Mouse (Mus musculus) right cerebral cortex, postnatal 25 days (tissue): Measurements from ENCODE around the gene BC017158.
A peak's percentile ranks its signal among the peaks of the same experiment; 100 is the strongest.
"Not testable (repeated sequence)": the region's sequence is repeated elsewhere in the genome, so short reads cannot be mapped to it uniquely, and the experiment has no call there.

Experiments
- DNase-seq: peaks from one replicate; pipeline ENCODE4 v3.0.0; 2022

The BC017158 gene

DNA sequence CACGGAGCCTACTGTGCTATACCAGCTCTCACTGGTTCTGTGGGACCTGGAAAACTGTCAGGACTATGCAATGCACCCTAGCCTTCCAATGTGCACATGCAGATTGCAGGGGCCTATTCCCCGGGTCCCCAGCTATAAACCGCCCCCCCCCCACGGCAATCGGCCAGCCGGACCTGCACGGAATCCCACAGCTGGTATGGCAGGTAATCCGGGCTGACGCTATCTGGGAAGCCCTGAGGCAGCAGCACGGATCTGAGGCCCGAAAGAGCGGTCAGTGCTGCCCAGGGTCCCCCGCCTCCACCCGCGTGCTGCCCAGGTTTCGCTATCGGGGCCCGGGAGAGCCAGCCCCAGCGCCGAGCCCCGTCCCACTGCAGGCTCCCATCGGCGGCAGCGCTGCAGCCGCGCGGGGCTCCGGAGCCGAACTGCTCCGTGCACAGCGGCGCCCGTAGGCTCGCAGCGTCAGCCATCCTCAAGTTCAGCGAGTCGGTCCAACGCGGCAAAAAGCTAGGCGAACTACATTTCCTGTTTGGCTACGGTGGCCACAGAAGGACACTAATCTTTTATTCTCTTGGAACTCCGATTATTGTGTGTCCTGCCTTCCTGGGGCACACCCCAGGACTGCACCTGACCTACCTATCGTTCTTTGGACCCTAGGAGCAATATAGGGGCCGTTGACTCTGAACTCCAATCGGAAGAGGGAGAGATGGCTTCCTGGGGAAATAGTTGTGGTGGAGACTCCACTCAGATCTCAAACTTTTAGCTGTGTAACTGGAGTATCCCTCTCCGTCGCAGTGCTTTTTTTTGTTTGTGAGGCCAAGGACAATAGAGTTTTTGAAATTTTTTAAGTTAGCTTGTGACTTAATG lies at the start of gene BC017158:
Gene BC017158, minus strand, starts transcription at position 554 of the 864 bp plus-strand sequence.
- peak; percentile 77 for DNase-seq

DNA sequence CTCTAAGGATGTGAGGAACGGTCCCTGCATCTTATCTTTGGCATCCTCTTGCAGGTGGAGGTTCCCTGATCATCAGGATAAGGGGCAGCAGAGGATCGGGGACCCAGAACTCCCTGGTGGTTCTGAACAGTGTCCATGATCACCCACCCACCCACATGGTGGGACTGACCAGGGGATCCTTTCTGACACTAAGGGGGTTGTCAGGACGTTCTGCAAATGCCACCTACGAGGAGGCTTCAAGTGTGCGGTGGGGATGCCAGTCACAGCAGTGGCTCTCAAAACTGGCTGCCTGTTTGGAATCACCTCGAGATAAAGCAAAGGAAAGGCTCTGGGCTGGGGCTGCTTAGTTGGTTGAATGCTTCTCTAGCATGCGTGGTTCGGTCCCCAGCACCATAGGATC lies 49.0 kb upstream of the BC017158 start:
- no peak for DNase-seq

DNA sequence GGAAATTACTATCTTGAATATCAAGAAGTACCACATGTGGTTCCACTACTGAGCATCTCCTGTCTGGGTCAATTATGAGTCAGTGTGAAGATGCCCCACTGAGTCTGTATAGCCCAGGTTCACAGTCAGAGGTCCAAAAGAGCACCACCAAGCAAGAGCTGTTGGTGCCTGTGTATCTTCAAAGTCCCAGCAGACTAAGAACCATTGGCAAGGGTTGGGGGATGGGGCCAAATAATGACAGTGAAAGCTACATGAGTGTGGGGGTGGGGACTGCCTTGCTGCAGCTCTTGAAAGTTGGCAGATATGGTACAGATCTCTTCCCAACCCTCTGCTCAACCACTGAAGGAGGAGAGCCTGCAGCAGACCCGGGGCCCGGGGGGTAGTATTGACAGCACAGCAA lies 48.6 kb upstream of the BC017158 start:
- DNase-seq: no peak

DNA sequence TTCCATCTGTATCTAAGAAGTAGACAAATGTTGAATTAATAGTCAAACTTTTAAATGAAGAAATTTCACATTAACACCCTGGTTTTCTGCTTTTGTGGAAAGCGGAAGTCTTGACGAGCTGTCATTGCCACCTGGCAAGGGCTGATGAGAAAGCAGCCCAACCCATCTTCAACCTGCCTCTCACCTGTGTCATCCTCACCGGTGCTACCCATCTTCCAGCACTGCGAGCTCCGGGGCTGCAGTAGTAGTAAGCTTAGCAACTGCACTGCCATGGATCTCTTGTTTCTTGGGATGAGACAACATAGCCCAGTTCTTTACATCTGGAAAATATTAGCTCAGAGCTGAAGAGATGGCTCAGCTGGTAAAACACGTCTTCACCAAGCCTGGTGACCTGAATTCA lies 47.7 kb upstream of the BC017158 start:
- no peak for DNase-seq

DNA sequence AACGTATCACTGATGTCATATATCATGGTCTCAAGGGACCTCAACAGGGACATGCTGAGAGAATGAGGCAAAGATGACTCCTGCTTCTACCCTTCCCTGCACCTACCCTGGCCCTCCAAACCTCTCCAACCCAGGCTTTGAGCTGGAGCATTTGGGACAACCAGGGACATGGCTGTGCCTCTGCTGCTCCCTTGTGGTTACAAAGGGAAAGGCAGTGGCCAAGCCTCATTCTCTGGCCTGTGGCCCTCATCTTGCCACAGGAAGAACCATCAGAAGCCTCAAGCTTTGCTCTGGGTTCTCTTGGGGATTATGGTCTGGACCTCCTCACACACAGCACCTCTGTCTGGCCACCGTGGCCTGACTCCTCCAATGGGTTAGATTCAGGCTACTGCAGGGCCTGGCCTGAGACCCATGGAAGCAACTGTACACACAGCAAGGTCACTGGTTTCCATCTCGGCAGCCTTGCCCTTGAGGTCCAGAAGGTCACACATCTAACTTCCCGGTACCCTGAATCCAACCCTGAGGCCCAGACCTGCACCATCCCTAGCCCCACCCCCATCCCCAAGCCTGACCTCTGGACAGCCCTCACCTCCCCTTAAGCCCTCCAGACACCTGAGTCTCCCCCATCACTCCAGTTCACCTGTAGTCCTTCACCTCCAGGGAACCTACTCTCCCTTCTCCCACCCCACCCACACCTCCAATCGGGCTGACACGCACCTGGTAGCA lies 47.1 kb upstream of the BC017158 start:
- DNase-seq: peak; percentile 51

DNA sequence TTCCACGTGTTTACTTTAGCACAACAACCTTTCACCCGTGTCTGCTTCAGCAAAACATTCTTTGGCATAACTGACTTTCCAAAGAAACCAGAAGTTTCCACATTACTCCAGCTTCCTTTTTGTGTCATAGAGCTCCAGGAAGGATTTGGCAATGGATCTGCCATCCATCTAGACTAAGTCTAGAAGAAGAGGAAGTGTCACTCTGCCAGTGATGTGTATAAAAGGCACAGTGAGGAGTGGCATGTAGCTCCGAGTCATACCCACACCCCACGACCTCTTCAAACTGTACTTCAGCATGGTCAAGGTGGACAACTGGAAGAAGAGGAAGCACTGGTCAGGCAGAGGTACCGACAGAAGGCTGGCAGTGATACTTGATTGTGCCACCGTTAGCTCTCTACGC lies 46.5 kb upstream of the BC017158 start:
- DNase-seq: no peak

DNA sequence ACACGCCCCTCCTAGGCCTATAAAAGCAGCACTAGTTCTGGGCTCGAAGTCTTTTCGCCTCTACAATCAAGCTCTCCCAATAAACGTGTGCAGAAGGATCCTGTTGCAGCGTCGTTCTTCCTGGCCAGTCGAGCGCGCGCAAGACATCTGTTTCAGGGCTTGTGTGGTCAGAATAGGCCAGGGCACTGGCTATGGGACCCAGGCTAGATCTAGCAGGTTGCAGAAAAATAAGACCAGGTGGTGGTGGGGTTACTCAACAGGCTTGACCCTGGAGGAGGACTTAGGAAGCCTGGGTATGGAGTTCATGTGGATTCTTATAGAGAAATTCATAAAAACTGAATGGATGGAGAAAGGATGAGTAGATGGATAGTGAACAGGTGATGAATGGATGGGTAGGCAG lies 44.7 kb upstream of the BC017158 start:
- DNase-seq: not testable (repeated sequence)

DNA sequence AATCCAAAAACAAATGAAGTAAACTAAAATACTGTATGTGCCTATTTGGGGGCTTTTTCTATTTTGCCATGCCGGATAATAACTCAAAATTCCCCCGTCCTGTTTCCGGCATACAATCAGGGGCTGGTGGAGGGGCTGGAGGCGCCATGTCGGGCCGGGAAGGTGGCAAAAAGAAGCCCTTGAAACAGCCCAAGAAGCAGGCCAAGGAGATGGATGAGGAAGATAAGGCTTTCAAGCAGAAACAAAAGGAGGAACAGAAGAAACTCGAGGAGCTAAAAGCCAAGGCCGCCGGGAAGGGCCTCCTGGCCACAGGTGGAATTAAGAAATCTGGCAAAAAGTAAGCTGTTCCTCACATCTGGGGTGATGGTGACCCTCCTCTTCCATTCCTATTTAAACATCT lies 42.4 kb upstream of the BC017158 start:
- not testable (repeated sequence) for DNase-seq

DNA sequence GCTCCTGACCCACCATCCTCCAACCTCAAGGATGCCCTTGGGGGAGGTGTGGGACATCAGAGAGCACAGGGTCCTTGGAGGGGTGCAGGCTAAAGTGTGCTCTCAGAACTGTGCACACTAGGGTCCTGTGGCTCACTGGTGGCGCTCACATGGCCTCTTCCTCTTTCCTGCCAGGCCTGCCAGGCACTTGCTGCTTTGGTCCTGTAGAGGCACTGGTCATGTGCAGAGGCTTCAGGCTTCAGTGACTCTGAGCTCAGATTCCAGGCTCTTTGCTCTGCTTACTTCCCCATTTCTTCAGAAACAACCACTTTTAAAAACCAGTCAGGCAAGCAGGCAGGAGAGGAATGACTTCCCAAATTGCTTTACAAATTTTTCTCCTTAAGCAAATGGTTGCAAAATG lies 34.9 kb upstream of the BC017158 start:
- DNase-seq: no peak

DNA sequence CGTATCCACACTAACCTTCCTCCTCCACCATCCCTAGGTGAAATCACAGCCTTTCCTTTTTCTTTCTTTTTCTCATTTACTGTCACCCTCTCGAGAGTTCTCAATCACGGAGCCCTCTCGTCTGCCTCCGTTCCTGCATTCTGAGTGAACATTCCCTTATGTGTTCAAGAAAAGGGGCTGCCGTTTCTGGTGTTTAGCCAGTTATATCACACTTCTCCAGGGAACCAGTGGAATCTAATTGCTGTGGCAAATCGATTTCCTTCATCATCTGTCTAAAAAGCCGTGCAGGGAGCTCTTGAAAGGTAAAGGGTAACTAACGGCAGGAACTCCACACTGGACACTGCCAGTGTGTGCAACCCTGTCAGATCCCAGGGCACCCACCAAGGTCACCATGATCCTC lies 33.0 kb upstream of the BC017158 start:
- DNase-seq: no peak

DNA sequence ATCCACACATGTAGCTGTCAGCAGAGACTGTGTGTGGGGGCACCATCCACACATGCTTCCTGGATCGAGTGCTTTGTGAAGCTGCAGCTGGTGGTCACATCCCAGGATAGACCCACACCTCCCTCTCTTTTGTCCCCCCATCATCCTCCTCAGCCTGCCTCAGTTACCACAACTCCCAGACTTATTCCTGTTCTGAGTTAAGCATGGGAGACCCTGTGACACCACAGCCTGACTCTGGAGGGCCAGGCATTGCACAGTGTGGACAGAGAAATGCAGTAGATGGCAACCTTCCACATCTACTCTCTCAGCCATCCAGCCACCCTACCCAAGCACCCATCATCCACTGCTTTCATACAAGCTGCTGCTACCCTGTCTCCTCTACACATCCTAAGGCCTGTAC lies 27.0 kb upstream of the BC017158 start:
- DNase-seq: no peak

DNA sequence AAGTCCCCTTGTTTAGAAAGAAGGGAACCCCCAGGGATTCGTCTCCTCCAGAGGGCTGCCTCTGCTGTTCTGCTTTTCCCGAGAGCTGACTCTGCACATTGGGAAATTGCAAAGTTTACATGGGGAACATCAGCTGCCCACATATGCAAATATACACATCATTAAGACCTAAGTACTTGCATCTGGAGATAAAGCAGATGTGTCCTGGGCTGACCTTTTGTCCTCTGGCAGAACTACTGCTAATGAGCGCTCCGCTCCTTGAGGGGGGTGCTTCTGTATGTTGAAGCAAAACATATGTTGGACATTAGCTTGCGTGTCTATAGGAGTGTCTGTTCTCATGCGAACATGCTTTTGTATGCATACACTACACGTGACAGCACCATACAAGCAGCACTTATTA lies 23.3 kb upstream of the BC017158 start:
- no peak for DNase-seq

DNA sequence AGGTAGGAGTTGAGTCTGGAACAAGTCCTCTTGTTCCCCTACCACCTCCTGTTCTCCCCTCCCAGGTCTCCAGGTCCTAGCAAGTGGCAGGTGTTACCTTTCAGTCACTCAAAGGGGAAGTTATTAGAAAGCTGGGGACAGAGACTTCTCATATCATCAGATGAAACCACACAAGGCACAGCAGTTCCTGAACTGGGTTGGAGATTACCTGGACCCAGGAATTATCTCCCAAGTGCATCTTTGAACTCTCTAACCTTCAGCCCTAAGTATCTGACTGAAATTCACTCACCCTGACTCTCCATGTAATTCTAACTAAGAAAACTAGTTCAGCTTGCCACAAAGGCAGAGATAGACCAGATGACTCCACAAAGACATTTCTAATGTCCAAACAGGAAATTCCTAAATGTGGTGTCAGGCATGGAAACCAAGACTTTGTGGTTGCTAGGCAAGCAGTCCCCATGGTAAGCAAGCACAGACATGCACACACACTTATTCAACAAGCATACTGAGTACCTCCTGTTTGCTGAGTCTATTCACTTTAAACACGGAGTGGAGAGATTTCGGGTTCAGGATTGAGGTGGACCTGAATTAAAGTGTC lies 22.3 kb upstream of the BC017158 start:
- DNase-seq: no peak

DNA sequence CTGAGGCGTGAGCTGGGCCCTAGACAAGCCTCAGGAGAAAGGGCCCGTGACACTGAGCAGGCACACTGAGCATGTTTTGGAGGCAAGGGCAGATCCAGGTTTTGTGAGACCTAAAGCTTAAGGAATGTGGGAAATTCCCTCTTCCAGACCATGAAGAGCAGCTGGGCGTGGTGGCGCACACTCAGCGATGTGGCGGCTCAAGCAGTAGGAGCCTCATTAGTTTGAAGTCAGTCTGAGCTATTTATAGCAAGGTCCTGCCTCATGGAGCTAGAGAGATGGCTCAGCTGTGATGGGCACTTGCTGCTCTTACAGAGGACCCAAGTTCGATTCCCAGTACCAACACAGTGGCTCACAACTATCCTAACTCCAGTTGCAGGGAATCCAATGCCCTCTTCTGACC lies 21.2 kb upstream of the BC017158 start:
- no peak for DNase-seq

DNA sequence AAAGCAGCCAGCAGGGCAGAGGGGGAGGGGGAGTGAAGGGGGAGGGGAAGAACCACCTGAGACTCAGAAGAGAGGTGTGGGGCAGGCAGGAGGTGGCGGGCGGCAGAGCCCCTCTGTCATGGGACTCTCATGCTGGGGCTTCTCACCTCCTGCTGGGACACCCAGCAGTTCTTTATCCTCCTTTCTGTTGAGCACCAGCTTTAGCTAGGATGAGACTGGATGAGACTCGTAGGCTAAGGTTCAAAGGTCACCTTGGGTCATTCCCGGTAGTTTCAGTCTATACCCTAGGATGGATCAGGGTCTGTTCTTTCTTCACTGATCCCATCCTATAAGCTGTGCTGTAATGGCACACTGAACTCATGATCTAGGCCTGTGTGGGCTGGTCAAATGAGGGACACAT lies 19.0 kb upstream of the BC017158 start:
- DNase-seq: no peak

DNA sequence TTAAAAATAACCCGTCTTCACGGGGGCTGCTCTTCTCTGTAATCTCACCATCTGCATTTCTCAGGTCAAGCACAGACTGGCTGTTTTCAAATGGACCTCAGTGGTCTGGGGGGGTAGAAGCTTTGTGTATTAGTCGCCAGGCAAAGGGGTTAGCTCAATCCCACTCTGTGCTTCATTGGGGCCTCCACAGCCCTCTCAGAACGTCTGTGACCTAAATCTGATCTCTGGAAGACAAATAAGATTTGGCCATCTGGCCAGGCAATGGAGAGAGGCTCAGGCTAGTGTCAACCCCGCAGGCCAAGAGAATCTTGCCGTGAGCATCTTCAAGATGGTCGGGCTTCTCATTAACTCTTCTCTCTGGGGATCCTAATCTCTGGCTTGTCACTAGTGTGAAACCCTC lies 16.5 kb upstream of the BC017158 start:
- DNase-seq: no peak

DNA sequence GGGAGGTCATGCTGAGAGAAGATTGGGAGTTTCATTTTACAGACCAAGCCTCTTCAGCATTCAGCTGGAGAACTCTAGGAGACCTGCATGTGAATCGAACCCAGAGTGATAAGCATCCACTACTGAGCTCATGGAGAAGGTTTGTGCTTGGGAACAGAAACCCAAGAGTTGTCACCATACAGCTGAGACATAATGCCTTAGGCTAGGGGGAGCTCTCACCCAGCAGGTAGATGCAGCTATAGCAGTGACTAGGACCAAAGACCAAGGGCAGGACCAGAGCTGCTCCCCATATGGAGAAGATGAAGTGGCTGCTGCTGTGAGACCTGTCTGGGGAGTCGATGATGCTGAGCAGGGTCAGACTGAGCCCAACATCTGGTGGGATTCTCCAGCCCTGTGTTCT lies 15.6 kb upstream of the BC017158 start:
- no peak for DNase-seq

DNA sequence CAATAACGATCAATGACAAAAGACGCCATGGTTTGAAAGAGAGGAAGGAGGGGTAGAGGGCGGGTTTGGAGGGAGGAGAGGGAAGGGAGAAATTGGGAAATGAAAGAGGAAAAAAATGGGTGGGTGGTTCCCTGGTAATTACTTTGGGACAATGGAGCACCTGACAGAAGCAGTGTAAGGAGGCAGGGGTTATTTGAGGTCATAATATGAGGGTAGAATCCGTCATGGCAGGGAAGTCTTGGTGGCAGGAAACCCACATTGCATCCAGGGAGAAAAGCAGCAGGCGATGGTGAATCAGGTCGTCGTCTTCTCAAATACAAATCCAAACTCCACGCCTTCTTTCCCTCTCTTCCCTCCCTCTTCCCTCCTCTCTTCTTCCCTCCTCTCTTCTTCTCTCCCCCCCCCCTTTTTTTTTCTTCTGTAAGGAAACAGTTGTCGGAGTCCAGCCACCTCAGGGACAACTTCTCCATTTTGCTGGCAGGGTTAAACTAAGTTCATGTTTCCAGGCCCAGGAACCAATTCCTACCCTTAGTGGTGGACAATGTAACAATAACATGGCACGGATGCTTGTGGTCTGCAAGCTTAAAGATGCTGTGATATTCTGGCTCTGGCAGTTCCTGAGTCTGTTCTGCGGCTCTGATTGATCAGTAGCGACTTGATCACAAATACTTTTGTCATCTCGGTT lies 14.5 kb upstream of the BC017158 start:
- no peak for DNase-seq

DNA sequence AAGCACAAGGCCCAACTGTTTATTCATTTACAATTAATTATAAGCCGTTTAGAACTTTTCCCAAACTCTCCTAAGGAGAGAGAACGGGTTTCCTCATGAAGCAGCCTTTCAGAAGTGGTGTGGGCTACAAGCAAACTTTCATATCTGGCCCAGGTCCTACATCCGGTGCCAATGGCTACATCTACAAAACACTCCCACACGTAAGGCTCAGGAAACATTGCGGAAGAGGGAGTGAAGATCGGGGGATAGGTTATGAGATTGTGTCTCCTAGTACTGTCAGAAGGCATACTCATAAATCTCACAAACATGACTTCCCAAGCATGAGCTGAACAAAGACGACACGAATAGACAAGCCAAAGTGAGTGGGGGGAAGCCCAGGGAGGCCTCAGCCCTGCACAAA lies 13.8 kb upstream of the BC017158 start:
- no peak for DNase-seq

DNA sequence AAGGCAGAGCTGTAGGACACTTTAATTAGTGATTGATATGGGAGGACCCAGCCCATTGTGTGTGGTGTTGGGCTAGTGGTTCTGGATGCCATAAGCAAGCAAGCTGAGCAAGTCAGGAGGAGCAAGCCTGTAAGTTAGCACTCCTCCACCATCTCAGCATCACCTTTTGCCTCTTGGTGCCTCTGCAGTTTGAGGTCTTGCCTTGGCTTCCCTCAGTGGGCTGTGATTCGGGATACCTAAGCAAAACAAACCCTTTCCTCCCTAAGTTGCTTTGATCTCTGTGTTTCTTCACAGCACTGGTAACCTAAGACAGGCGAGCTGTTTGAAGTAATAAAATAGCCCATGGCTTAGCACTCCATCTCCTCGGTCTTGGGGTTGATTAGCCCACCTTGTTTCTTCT lies 13.3 kb upstream of the BC017158 start:
- DNase-seq: no peak

DNA sequence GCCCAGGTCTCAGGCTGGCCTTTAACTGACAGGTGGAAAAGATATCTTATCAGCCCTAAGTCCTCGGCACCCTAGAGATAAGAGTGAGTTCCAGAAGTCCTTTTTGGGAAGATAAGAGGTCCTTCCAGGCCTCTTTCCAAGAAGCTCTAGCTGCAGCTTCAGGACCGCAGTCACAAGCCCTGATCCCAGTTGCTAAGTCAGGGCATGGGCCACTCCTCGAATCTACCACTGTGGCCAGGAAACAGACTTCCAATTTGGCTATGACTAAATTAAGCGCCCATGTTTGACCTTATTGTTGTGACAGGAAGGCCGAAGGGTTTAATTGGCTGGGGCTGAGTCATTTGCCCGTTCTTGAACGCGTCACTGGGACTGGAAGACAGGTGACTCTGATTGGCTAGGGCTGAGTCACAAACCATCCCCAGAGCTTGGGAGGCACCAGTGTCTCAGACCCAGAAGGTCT lies 12.3 kb upstream of the BC017158 start:
- DNase-seq: no peak

DNA sequence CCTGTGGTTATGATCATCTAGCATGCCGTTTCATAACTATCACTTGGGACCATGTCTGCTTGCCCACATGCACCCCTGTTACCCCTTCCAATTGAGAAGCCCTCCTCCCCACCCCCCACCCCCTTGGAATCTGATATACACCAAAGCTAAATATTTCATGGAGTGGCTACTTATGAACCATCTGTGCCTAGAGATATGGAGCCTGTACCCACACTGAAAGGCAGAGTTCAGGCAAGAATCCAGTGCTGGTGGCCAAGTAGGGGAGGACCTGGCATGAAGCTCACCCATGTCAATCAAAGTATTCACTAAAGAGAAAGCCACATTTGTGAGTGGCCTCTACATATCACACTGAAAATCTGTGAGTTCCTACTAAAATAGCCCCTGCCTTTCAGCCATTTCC lies 11.8 kb upstream of the BC017158 start:
- no peak for DNase-seq

DNA sequence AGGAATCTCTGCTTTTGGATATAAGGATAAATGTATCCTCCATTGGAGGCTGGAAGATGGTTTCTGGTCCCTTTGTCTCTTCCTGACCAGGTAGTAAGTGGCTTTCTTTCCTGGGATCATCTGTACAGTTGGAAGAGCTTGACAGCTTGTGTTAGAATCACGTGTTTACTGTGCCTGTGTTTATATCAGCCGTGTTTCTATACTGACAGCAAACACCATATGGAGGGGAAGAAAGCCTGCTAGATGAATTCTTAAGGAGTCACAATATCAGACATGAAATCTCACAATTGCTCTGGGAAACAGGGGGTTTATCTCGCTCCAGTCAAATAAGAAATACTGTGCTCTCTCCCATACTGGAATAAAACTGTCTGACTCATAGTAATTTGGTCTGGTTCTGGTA lies 11.2 kb upstream of the BC017158 start:
- no peak for DNase-seq
